Mouse (Mus musculus): ENCODE measurements around the gene Otud7a.

The Otud7a gene

GRCm38 (mm10) chr7:63780821-63781220 is 336.3 kb downstream of the Otud7a start:
- DNase-seq: no peak

GRCm38 (mm10) chr7:63789743-63790142 is 345.2 kb downstream of the Otud7a start:
- no peak for DNase-seq

GRCm38 (mm10) chr7:63796001-63796632 is 351.6 kb downstream of the Otud7a start:
- DNase-seq: no peak

- no peak for DNase-seq
Observed at GRCm38 (mm10) chr7:63798446-63798845, 353.9 kb downstream of the Otud7a start.

DNA sequence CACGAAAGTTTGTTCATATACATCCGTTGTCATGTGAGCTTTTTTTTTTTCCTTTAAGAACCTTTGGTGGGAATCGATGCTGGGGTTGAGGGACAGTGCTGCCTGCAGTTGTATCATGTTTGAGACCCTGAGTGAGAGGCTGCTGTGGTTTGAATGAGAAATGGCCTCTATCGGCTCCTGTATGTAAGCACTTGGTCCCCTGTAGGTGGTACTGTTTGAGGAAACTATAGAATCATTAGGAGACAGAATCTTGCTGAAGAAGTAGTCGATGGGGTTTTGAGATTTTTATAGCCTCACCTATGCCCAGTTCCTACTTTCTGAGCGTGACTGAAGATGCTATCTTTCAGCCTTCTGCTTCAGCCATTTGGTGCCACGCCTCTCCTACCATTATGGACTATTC is 354.8 kb downstream of the Otud7a start:
- no peak for DNase-seq

- DNase-seq: peak; percentile 19
Observed at GRCm38 (mm10) chr7:63802751-63803150, 358.2 kb downstream of the Otud7a start.
